Mouse (Mus musculus) adrenal gland, postnatal 0 days (tissue): Measurements from ENCODE around the gene Gm4216. TPM values are rescaled to one million over a fixed set of nuclear protein-coding genes. Genes with fewer than 3 reads are reported as not detected.

Experiments used
- polyA plus RNA-seq: library from polyadenylated mRNA; unstranded; fragments of >200 nt; fragmentation: Nextera tagmentation; extraction: Ambion mirVana; gene quantifications from 2 replicates; pipeline ENCODE4 v1.2.1, GENCODE M21; 2015

Gene Gm4216
- not detected in 2 replicates for polyA plus RNA-seq

GRCm38 (mm10) chr7:23019823-23020222 is at the start of gene Gm4216:
Gene Gm4216 (minus strand): TSS chr7:23019923.

GRCm38 (mm10) chr7:23067356-23067755 is 47.6 kb upstream of the Gm4216 start, which contains the start of gene Gm8720:
Gene Gm8720 (minus strand): TSS chr7:23067456.

GRCm38 (mm10) chr7:23055240-23055639 is 35.5 kb upstream of the Gm4216 start, which contains the start of gene Vmn1r163:
Gene Vmn1r163 (plus strand): TSS chr7:23055540.

GRCm38 (mm10) chr7:22984573-22984972 is 35.1 kb downstream of the Gm4216 start, which contains the start of gene Gm4214:
Gene Gm4214 (minus strand): TSS chr7:22984673.

Other genes starting within 250 kb of the Gm4216 start
- not detected in 2 replicates for gene Vmn1r158, start 229.1 kb downstream of the Gm4216 start, polyA plus RNA-seq
- not detected in 2 replicates for gene Vmn1r159, start 176.3 kb downstream of the Gm4216 start, polyA plus RNA-seq
- gene Vmn1r160, start 148.7 kb downstream of the Gm4216 start, polyA plus RNA-seq, result not detected in 2 replicates
- gene Gm4214, start 35.2 kb downstream of the Gm4216 start, polyA plus RNA-seq, result not detected in 2 replicates
- not detected in 2 replicates for gene Vmn1r163, start 35.6 kb upstream of the Gm4216 start, polyA plus RNA-seq
- not detected in 2 replicates for gene Gm8720, start 47.5 kb upstream of the Gm4216 start, polyA plus RNA-seq
- not detected in 2 replicates for gene Gm10662, start 124.6 kb upstream of the Gm4216 start, polyA plus RNA-seq
- gene Vmn1r165, start 197.4 kb upstream of the Gm4216 start, polyA plus RNA-seq, result not detected in 2 replicates
- not detected in 2 replicates for gene Vmn1r166, start 231.8 kb upstream of the Gm4216 start, polyA plus RNA-seq